Mouse (Mus musculus) liver, adult 2 months (tissue): ENCODE data around the gene Prkag2. TPM values are rescaled to one million over a fixed set of nuclear protein-coding genes. Genes with fewer than 3 reads are reported as not detected.

Experiments
- DNase-seq: peaks from one replicate; pipeline ENCODE4 v3.0.0-alpha.2; 2011; ENCODE audit warnings: low read depth, low spot score; ENCODE audit errors: extremely low read depth
- H3K27ac ChIP-seq: fragments of 200-500 bp; replicated peaks from 2 replicates; pipeline ENCODE4 v1.5.1; 2012; ENCODE audit warnings: low read depth, mild to moderate bottlenecking, control low read depth, inconsistent platforms, low read length; ENCODE audit not compliant: insufficient read depth
- H3K27me3 ChIP-seq: fragments of 200-500 bp; 2 replicates; pipeline ENCODE4 v1.6.1; 2012; ENCODE audit warnings: mild to moderate bottlenecking, moderate library complexity, low read length, inconsistent platforms; ENCODE audit not compliant: control insufficient read depth, insufficient read depth
- H3K36me3 ChIP-seq: fragments of 200-500 bp; 2 replicates; pipeline ENCODE4 v1.6.1; 2012; ENCODE audit warnings: low read length, inconsistent platforms; ENCODE audit not compliant: control insufficient read depth, insufficient read depth
- H3K4me1 ChIP-seq: fragments of 200-500 bp; 2 replicates; pipeline ENCODE4 v1.6.1; 2011; ENCODE audit warnings: low read length; ENCODE audit not compliant: control insufficient read depth, insufficient read depth
- H3K4me3 ChIP-seq: fragments of 200-500 bp; 2 replicates; pipeline ENCODE4 v1.5.1; 2011; ENCODE audit warnings: low read depth, mild to moderate bottlenecking, control low read depth, low read length, moderate library complexity; ENCODE audit not compliant: insufficient read depth
- H3K79me2 ChIP-seq: fragments of 200-500 bp; 2 replicates; pipeline ENCODE4 v1.6.1; 2012; ENCODE audit warnings: inconsistent platforms, mild to moderate bottlenecking, low read length, moderate library complexity; ENCODE audit not compliant: control insufficient read depth, insufficient read depth
- H3K9ac ChIP-seq: fragments of 200-500 bp; 2 replicates; pipeline ENCODE4 v1.6.1; 2012; ENCODE audit warnings: low read depth, mild to moderate bottlenecking, control low read depth, inconsistent platforms, low read length
- CTCF ChIP-seq: fragments of 200-500 bp; IDR thresholded peaks from 2 replicates; pipeline ENCODE4 v1.5.1; 2011; ENCODE audit warnings: low read depth, low read length, control low read depth
- POLR2A ChIP-seq: fragments of 200-500 bp; IDR thresholded peaks from 2 replicates; pipeline ENCODE4 v1.6.1; 2011; ENCODE audit warnings: low read length, control low read depth; ENCODE audit not compliant: insufficient read depth; ENCODE audit errors: extremely low read depth
- WGBS: fragments of 180-500 bp; shearing (Covaris S2); methylation state at CpG from one replicate; pipeline ENCODE4 v1.1.7; 2018; 5-methylcytosine and 5-hydroxymethylcytosine counted together
- polyA plus RNA-seq: library from polyadenylated mRNA; depleted of rRNA; stranded (reverse); fragments of >200 nt; gene quantifications from 2 replicates; pipeline ENCODE4 v1.2.3, GENCODE M21; 2012; rRNA removed
- total RNA-seq: library from RNA; depleted of rRNA; stranded (reverse); fragments of >200 nt; gene quantifications from 2 replicates; pipeline ENCODE4 v1.2.3, GENCODE M21; 2014; rRNA removed

Gene Prkag2
- total and polyA plus RNA-seq, 2 experiments: 14.8 to 21.1 TPM

GRCm38 (mm10) chr5:24817191-24817590 lies 283.3 kb downstream of the Prkag2 start:
- whole genome bisulfite sequencing: 86% methylated on average over 4 of the region's 4 CpGs
- Histone ChIP-seq H3K9ac (no peak overlapping the region), H3K27ac (no peak overlapping the region), H3K27me3 (no peaks in the 10 kb centered on the region), H3K4me1 (0 out of 2 replicates have a peak, but pooled peaks cover 2% of the 10 kb centered on the region), H3K36me3 (peaks cover 39% of the 10 kb centered on the region), H3K79me2 (peaks cover 13% of the 10 kb centered on the region), H3K4me3 (no peak overlapping the region)
- DNase-seq: no peak
- no peak for TF ChIP-seq POLR2A
- TF ChIP-seq CTCF: no peak

- no peak overlapping the region for H3K27ac ChIP-seq
- WGBS: 68% methylated on average over 3 of the region's 3 CpGs
Measured at GRCm38 (mm10) chr5:24813946-24814345, 286.5 kb downstream of the Prkag2 start.

DNA sequence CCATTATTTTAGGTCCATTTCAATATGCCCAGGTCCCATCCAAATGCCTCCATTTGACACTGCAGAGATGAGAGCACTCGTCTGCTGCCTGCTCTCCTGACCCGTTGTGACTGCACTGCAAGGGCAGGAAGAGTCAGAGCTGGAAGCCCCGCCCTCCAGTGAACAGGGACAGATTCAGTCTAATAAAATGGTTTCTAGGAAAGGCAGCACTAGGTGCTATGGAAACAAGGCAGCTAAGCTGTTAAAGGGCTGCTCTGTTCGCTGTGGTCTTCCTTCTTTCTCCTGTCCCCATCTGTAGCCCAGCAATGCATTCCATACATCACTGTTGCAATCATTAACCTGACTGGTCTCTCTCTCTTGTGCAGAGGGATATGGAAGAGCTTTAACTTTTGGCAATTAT lies 287.4 kb downstream of the Prkag2 start:
- Histone ChIP-seq H3K79me2 (no peaks in the 10 kb centered on the region), H3K4me1 (no peaks in the 10 kb centered on the region), H3K4me3 (no peak overlapping the region), H3K36me3 (peaks cover 63% of the 10 kb centered on the region), H3K9ac (no peak overlapping the region), H3K27ac (no peak overlapping the region), H3K27me3 (no peaks in the 10 kb centered on the region)
- TF ChIP-seq CTCF: no peak
- no peak for TF ChIP-seq POLR2A
- no peak for DNase-seq
- 68% methylated on average over 4 of the region's 4 CpGs for WGBS

More at GRCm38 (mm10) chr5:24813946-24814345, 286.5 kb downstream of the Prkag2 start:
- no peak for TF ChIP-seq CTCF
- TF ChIP-seq POLR2A: no peak
- H3K36me3 ChIP-seq: peaks cover 63% of the 10 kb centered on the region
- peaks cover 4% of the 10 kb centered on the region; the same call in 1 of the 2 replicates for H3K79me2 ChIP-seq
- DNase-seq: peak; percentile 27
- no peaks in the 10 kb centered on the region for H3K4me1 ChIP-seq
- H3K27me3 ChIP-seq: no peaks in the 10 kb centered on the region
- H3K4me3 ChIP-seq: no peak overlapping the region
- no peak overlapping the region for H3K9ac ChIP-seq

Other genes with a start within 250 kb of the Prkag2 start
- gene Galntl5, start 80.8 kb upstream of the Prkag2 start, total RNA-seq: not detected in 2 replicates
- not detected in 2 replicates for gene Galntl5, start 80.8 kb upstream of the Prkag2 start, polyA plus RNA-seq
- gene Galnt11, start 121.3 kb upstream of the Prkag2 start, total RNA-seq: 13.4 and 16.2 TPM in 2 replicates
- 7.0 and 8.5 TPM in 2 replicates for gene Galnt11, start 121.3 kb upstream of the Prkag2 start, polyA plus RNA-seq
- not detected in 2 replicates for gene E130116L18Rik, start 122.5 kb upstream of the Prkag2 start, total RNA-seq
- not detected in 2 replicates for gene E130116L18Rik, start 122.5 kb upstream of the Prkag2 start, polyA plus RNA-seq